Mouse (Mus musculus): ENCODE measurements around the gene Stub1.

Gene Stub1

GRCm38 (mm10) chr17:25835816-25836215 is 2.6 kb upstream of the Stub1 start:
- DNase-seq = no peak

- no peak for DNase-seq
Measured at GRCm38 (mm10) chr17:25835301-25835700, 2.1 kb upstream of the Stub1 start.

- DNase-seq = no peak
Measured at GRCm38 (mm10) chr17:25834595-25835222, 1.5 kb upstream of the Stub1 start.

- DNase-seq = no peak
Measured at GRCm38 (mm10) chr17:25833961-25834594, 874 bp upstream of the Stub1 start.

- peak; percentile 99 for DNase-seq
Measured at GRCm38 (mm10) chr17:25832436-25833290, 541 bp downstream of the Stub1 start.

GRCm38 (mm10) chr17:25831451-25832281 is 1.5 kb downstream of the Stub1 start:
- DNase-seq = no peak

- DNase-seq = no peak
Measured at GRCm38 (mm10) chr17:25830806-25831431, 2.3 kb downstream of the Stub1 start.

- no peak for DNase-seq
Measured at GRCm38 (mm10) chr17:25830200-25830753, 2.9 kb downstream of the Stub1 start.

- DNase-seq = no peak
Measured at GRCm38 (mm10) chr17:25829558-25830017, 3.6 kb downstream of the Stub1 start.

- DNase-seq = peak; percentile 74
Measured at GRCm38 (mm10) chr17:25828712-25829557, 4.3 kb downstream of the Stub1 start, which contains the start of gene Jmjd8. Gene Jmjd8 (plus strand): TSS chr17:25828867.

GRCm38 (mm10) chr17:25828223-25828594 is 5.0 kb downstream of the Stub1 start:
- no peak for DNase-seq

GRCm38 (mm10) chr17:25827546-25828222 is 5.5 kb downstream of the Stub1 start:
- DNase-seq = no peak

- no peak for DNase-seq
Measured at GRCm38 (mm10) chr17:25827011-25827410, 6.2 kb downstream of the Stub1 start.

GRCm38 (mm10) chr17:25825984-25826570 is 7.1 kb downstream of the Stub1 start:
- DNase-seq = no peak

- DNase-seq = no peak
Measured at GRCm38 (mm10) chr17:25825311-25825710, 7.9 kb downstream of the Stub1 start.

- no peak for DNase-seq
Measured at GRCm38 (mm10) chr17:25824362-25825142, 8.7 kb downstream of the Stub1 start.

GRCm38 (mm10) chr17:25823452-25823851 is 9.8 kb downstream of the Stub1 start, which contains the start of gene Wdr24:
Gene Wdr24 (plus strand): TSS chr17:25823627.
- peak; percentile 80 for DNase-seq

GRCm38 (mm10) chr17:25818851-25819780 is 14.1 kb downstream of the Stub1 start:
- DNase-seq = no peak
